Mouse (Mus musculus) frontal cortex, adult (tissue): ENCODE measurements at regions not wholly inside any gene's neighbourhood (a gene's known extent, or its start where the extent isn't known, plus 50 kb on each side); places are given as distances from the start of the nearest gene placed in this dataset.

ENCODE experiments used
- ATAC-seq: cut with Nextera tagmentation; 2 replicates; pipeline ENCODE4 v1.9.2; 2017; ENCODE audit warnings: mild to moderate bottlenecking, moderate library complexity, mixed read lengths; ENCODE audit not compliant: low TSS enrichment

DNA sequence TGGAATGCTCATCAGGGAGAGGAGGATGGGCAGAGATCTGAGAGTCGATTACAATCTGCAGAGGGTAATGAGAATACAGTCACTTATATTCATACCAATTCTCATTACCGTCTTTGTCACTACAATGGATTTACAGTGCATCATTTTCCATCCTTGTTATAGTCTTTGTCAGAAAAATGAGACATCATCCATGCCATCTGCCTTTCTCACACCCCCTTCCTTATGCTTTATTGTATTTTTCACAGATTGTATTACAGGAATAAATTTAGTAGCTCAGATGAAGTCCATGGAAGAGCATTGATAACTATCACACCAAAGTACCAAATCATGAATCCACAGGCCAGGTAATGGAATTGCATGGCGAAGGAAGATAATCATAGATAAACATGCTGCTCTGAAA is 779.5 kb downstream of the Cenpc1 start:
- ATAC-seq: no peak

DNA sequence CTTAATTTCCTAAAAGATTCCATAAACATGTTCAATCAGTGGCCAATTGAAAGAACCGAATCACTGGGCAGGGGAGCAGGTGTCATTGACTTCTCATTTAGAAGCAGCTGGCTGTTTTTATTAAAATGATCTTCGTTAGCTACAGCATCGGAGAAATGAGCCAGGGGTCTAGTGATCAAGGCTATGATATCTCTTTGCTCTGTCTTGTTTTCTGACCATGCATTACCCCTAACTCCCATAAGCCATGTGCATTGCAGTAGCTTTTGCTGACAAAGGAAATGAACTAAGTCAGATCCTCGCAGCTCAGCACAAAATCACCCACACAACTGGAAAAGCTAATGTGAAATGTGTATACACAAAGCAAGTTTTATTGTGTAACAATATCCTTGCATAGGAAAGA is 816.9 kb downstream of the Cenpc1 start:
- no peak for ATAC-seq

DNA sequence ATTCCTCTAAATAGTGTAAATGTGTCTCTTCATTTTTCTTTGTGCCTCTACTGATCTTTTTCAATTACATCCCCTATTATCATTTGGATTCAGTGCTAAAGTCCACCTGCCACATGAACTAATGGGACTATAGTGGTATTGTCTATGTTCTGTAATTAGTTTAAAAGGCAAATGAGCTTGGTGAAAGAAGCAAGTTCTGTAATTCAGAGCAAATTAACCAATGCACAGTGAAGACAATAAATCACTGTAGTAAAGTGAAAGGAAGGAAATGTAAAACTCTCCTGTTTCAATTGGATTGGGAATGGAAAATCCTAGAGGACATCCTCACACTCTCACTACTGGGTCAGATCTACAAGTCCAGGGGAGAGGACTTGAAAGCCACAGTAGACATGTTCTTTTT is 823.2 kb upstream of the Epha5 start:
- ATAC-seq: no peak

DNA sequence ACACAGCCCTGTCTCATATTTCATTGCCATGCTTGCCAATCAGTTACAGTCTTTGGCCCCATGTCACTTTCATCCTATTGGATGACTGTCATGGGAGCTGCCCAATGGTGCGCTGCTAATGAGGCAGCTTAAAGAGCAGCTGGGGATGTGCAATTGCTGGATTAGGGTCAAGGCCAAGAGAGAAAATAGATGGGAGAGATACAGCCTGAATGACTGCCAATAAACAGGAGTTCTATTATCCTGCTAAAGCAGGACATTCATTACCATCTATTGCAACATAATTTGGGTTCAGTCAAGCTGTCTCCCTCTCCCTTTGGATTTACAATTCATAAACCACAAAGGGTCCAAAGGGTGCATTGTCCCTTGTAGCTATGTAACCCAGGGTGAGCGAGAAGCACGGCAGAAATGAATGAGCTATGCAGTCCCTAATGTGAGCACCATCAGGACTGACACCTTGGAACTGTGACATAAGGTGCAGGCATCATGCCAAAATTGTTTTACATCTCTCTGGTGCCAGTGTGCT is 822.4 kb upstream of the Epha5 start:
- peak; percentile 77 for ATAC-seq
